In the genomic region with DNA sequence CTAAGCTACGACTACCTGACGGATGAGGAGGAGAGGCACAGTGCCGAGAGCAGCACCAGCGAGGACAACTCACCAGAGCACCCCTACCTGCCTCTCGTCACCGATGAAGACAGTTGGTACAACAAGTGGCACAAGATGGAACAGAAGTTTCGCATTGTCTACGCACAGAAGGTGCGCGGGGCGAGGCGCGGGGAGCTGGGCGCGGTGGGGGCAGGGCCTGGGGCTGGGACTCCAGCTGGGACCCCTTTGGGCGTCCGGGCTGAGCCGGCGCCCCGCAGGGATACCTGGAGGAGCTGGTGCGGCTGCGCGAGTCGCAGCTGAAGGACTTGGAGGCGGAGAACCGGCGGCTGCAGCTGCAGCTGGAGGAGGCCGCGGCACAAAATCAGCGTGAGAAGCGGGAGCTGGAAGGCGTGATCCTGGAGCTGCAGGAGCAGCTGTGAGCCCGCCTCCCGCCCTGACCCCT, we compare ENCODE assay signal across 9 mouse cellular contexts. TPM values are rescaled to one million over a fixed set of nuclear protein-coding genes. Genes with fewer than 3 reads are reported as not detected.
DNase-seq lines count a peak whose midpoint lies in the region; ATAC-seq lines count a peak whose summit lies in the region.
"Had no signal": no experiment of that assay in that cellular context is flagged by ENCODE, and none has a peak within 500 bp of the region (broad histone marks: within the 10 kb centered on the region; RNA-seq: fewer than 3 reads in every experiment).

No protein-coding gene starts in this region.

- 0 out of 2 replicates have a peak overlapping the region, but pooled peaks have one; percentile 10 for H3K27ac ChIP-seq in midbrain, embryonic 12.5 days (replicated peaks)
- no peak overlapping the region for H3K27ac ChIP-seq in midbrain, embryonic 16.5 days (ENCODE audit: low read length)
- no peak overlapping the region for H3K27ac ChIP-seq in intestine, embryonic 14.5 days (ENCODE audit: low read depth)
- H3K27ac ChIP-seq in neural tube, embryonic 15.5 days (replicated peaks) = no peak overlapping the region

- H3K9ac ChIP-seq in midbrain, embryonic 12.5 days (replicated peaks) = no peak overlapping the region
- no peak overlapping the region for H3K9ac ChIP-seq in midbrain, embryonic 16.5 days (ENCODE audit: low read depth, low read length)
- no peak overlapping the region for H3K9ac ChIP-seq in intestine, embryonic 14.5 days (ENCODE audit: low read length)
- 0 out of 2 replicates have a peak overlapping the region, but pooled peaks have one; percentile 10 for H3K9ac ChIP-seq in neural tube, embryonic 15.5 days (replicated peaks)

- intact Hi-C loops in gastrocnemius, postnatal 36 days (cut with DNase I) = no loop called here

- peak overlapping the region; percentile 18; the same call in 1 of the 2 replicates for H3K4me3 ChIP-seq in midbrain, embryonic 12.5 days
- H3K4me3 ChIP-seq in midbrain, embryonic 16.5 days (ENCODE audit: low read depth, low read length) = no peak overlapping the region
- H3K4me3 ChIP-seq in intestine, embryonic 14.5 days (ENCODE audit: low read depth, low read length) = peak overlapping the region; percentile 24; the same call in 1 of the 2 replicates
- 0 out of 2 replicates have a peak overlapping the region, but pooled peaks have one; percentile 4 for H3K4me3 ChIP-seq in neural tube, embryonic 15.5 days (replicated peaks)

- H3K9me3 ChIP-seq in midbrain, embryonic 12.5 days = no peaks in the 10 kb centered on the region
- no peaks in the 10 kb centered on the region for H3K9me3 ChIP-seq in midbrain, embryonic 16.5 days (replicated peaks; ENCODE audit: control insufficient read depth, low read length, poor library complexity, severe bottlenecking)
- H3K9me3 ChIP-seq in intestine, embryonic 14.5 days (ENCODE audit: control insufficient read depth, low read length) = no peaks in the 10 kb centered on the region
- no peaks in the 10 kb centered on the region for H3K9me3 ChIP-seq in neural tube, embryonic 15.5 days (replicated peaks)
- H3K9me3 ChIP-seq: G1E had no signal

- 2% methylated on average over 33 of the region's 34 CpGs for WGBS in midbrain, embryonic 12.5 days
- WGBS in midbrain, embryonic 16.5 days = 7% methylated on average over 34 of the region's 34 CpGs
- 2% methylated on average over 34 of the region's 34 CpGs for WGBS in intestine, embryonic 14.5 days
- 7% methylated on average over 34 of the region's 34 CpGs for WGBS in neural tube, embryonic 15.5 days

- peaks cover 62% of the 10 kb centered on the region for H3K36me3 ChIP-seq in midbrain, embryonic 12.5 days
- H3K36me3 ChIP-seq in midbrain, embryonic 16.5 days (ENCODE audit: control insufficient read depth, insufficient read depth, low read length) = peaks cover 27% of the 10 kb centered on the region
- peaks cover 30% of the 10 kb centered on the region for H3K36me3 ChIP-seq in intestine, embryonic 14.5 days (ENCODE audit: control insufficient read depth, insufficient read depth, low read length)
- H3K36me3 ChIP-seq in neural tube, embryonic 15.5 days = peaks cover 57% of the 10 kb centered on the region

- ATAC-seq in midbrain, embryonic 12.5 days (ENCODE audit: low FRiP score, low read depth) = no peak
- no peak for ATAC-seq in midbrain, embryonic 16.5 days
- no peak; the same call in 1 of the 2 replicates for ATAC-seq in intestine, embryonic 14.5 days (replicated peaks; ENCODE audit: low FRiP score, low TSS enrichment, low read depth)
- no peak for ATAC-seq in neural tube, embryonic 15.5 days (ENCODE audit: low FRiP score)

- peaks cover 38% of the 10 kb centered on the region for H3K27me3 ChIP-seq in midbrain, embryonic 12.5 days
- H3K27me3 ChIP-seq in midbrain, embryonic 16.5 days (ENCODE audit: control insufficient read depth, insufficient read depth, low read depth, low read length) = no peaks in the 10 kb centered on the region
- peaks cover 48% of the 10 kb centered on the region for H3K27me3 ChIP-seq in intestine, embryonic 14.5 days (replicated peaks; ENCODE audit: control insufficient read depth, insufficient read depth, low read length)
- H3K27me3 ChIP-seq in neural tube, embryonic 15.5 days (replicated peaks) = 0 out of 2 replicates have a peak, but pooled peaks cover 4% of the 10 kb centered on the region

- DNase-seq in gastrocnemius, postnatal 10 days = peak; percentile 42
- DNase-seq in gastrocnemius, postnatal 36 days = no peak
- no peak for DNase-seq in intestine, embryonic 14.5 days (ENCODE audit: low spot score)
- no peak for DNase-seq in spleen, postnatal 36 days (ENCODE audit: low spot score in 2 of 2)
- DNase-seq in ovary, postnatal 36 days (ENCODE audit: low spot score) = no peak

- peaks cover 58% of the 10 kb centered on the region for H3K4me1 ChIP-seq in midbrain, embryonic 12.5 days
- H3K4me1 ChIP-seq in midbrain, embryonic 16.5 days (ENCODE audit: control insufficient read depth, insufficient read depth, low read length) = peaks cover 34% of the 10 kb centered on the region
- H3K4me1 ChIP-seq in intestine, embryonic 14.5 days (replicated peaks; ENCODE audit: control insufficient read depth, insufficient read depth, low read length) = no peaks in the 10 kb centered on the region
- H3K4me1 ChIP-seq in neural tube, embryonic 15.5 days = peaks cover 57% of the 10 kb centered on the region

- H3K4me2 ChIP-seq in midbrain, embryonic 12.5 days (replicated peaks) = peak overlapping the region; percentile 36
- H3K4me2 ChIP-seq in midbrain, embryonic 16.5 days (ENCODE audit: low read length) = no peak overlapping the region
- peak overlapping the region; percentile 51 for H3K4me2 ChIP-seq in intestine, embryonic 14.5 days (ENCODE audit: low read length)
- H3K4me2 ChIP-seq in neural tube, embryonic 15.5 days = peak overlapping the region; percentile 23; the same call in 1 of the 2 replicates

RNA-seq across cellular contexts. Expression of a gene that starts 6.4 kb away (rescaled TPM):
- total RNA-seq in gastrocnemius, postnatal 10 days (2021) = 1 to 10 TPM in 1 of 2 experiments, under 1 TPM in 1; 0.87 to 1.9 TPM
- not detected for total RNA-seq in gastrocnemius, postnatal 36 days (2021)
- polyA plus RNA-seq in midbrain, embryonic 12.5 days (2016; fragmentation: Nextera tagmentation; extraction: Ambion mirVana) = 117 and 133 TPM in 2 replicates
- polyA plus RNA-seq in midbrain, embryonic 16.5 days (2015; fragmentation: Nextera tagmentation; extraction: Ambion mirVana) = 151 and 155 TPM in 2 replicates
- 7.6 and 10.0 TPM in 2 replicates for polyA plus RNA-seq in intestine, embryonic 14.5 days (2014; fragmentation: Nextera tagmentation; extraction: Ambion mirVana)
- 111 and 138 TPM in 2 replicates for polyA plus RNA-seq in neural tube, embryonic 15.5 days (2015; fragmentation: Nextera tagmentation; extraction: Ambion mirVana)
- polyA plus RNA-seq: G1E had no signal

RNA-seq across cellular contexts. Expression of a gene that starts 8.1 kb away (rescaled TPM):
- total RNA-seq in gastrocnemius, postnatal 10 days (2021) = 10 to 100 TPM; 51.7 to 53.5 TPM
- total RNA-seq in gastrocnemius, postnatal 36 days (2021) = 10 to 100 TPM; 56.2 to 64.3 TPM
- 163 and 173 TPM in 2 replicates for polyA plus RNA-seq in midbrain, embryonic 12.5 days (2016; fragmentation: Nextera tagmentation; extraction: Ambion mirVana)
- 144 and 150 TPM in 2 replicates for polyA plus RNA-seq in midbrain, embryonic 16.5 days (2015; fragmentation: Nextera tagmentation; extraction: Ambion mirVana)
- polyA plus RNA-seq in intestine, embryonic 14.5 days (2014; fragmentation: Nextera tagmentation; extraction: Ambion mirVana) = 281 and 296 TPM in 2 replicates
- 161 and 175 TPM in 2 replicates for polyA plus RNA-seq in neural tube, embryonic 15.5 days (2015; fragmentation: Nextera tagmentation; extraction: Ambion mirVana)

RNA-seq across cellular contexts. Expression of a gene that starts 30.5 kb away (rescaled TPM):
- 10 to 100 TPM; 81.6 to 93.6 TPM for total RNA-seq in gastrocnemius, postnatal 10 days (2021)
- total RNA-seq in gastrocnemius, postnatal 36 days (2021) = 10 to 100 TPM; 23.5 to 24.8 TPM
- polyA plus RNA-seq in midbrain, embryonic 12.5 days (2016; fragmentation: Nextera tagmentation; extraction: Ambion mirVana) = 67.0 and 82.7 TPM in 2 replicates
- polyA plus RNA-seq in midbrain, embryonic 16.5 days (2015; fragmentation: Nextera tagmentation; extraction: Ambion mirVana) = 65.2 and 75.8 TPM in 2 replicates
- 115 and 116 TPM in 2 replicates for polyA plus RNA-seq in intestine, embryonic 14.5 days (2014; fragmentation: Nextera tagmentation; extraction: Ambion mirVana)
- 92.1 and 96.3 TPM in 2 replicates for polyA plus RNA-seq in neural tube, embryonic 15.5 days (2015; fragmentation: Nextera tagmentation; extraction: Ambion mirVana)

RNA-seq across cellular contexts. Expression of a gene that starts 33.6 kb away (rescaled TPM):
- 10 to 100 TPM in 1 of 2 experiments, 1 to 10 TPM in 1; 2.1 to 10.7 TPM for total RNA-seq in gastrocnemius, postnatal 10 days (2021)
- total RNA-seq in gastrocnemius, postnatal 36 days (2021) = under 1 TPM in 1 of 2 experiments, not detected in 1; 0.31 TPM
- 26.7 and 30.4 TPM in 2 replicates for polyA plus RNA-seq in midbrain, embryonic 12.5 days (2016; fragmentation: Nextera tagmentation; extraction: Ambion mirVana)
- 2.3 and 3.5 TPM in 2 replicates for polyA plus RNA-seq in midbrain, embryonic 16.5 days (2015; fragmentation: Nextera tagmentation; extraction: Ambion mirVana)
- polyA plus RNA-seq in intestine, embryonic 14.5 days (2014; fragmentation: Nextera tagmentation; extraction: Ambion mirVana) = 1.8 and 2.8 TPM in 2 replicates
- polyA plus RNA-seq in neural tube, embryonic 15.5 days (2015; fragmentation: Nextera tagmentation; extraction: Ambion mirVana) = 2.5 and 3.5 TPM in 2 replicates

RNA-seq across cellular contexts. Expression of a gene that starts 47.8 kb away (rescaled TPM):
- 10 to 100 TPM; 11.7 to 12.3 TPM for total RNA-seq in gastrocnemius, postnatal 10 days (2021)
- total RNA-seq in gastrocnemius, postnatal 36 days (2021) = 1 to 10 TPM; 1.4 to 1.6 TPM
- 17.6 and 18.0 TPM in 2 replicates for polyA plus RNA-seq in midbrain, embryonic 12.5 days (2016; fragmentation: Nextera tagmentation; extraction: Ambion mirVana)
- 18.1 and 20.5 TPM in 2 replicates for polyA plus RNA-seq in midbrain, embryonic 16.5 days (2015; fragmentation: Nextera tagmentation; extraction: Ambion mirVana)
- polyA plus RNA-seq in intestine, embryonic 14.5 days (2014; fragmentation: Nextera tagmentation; extraction: Ambion mirVana) = 4.5 and 4.7 TPM in 2 replicates
- polyA plus RNA-seq in neural tube, embryonic 15.5 days (2015; fragmentation: Nextera tagmentation; extraction: Ambion mirVana) = 23.8 and 28.3 TPM in 2 replicates

Comparison
In these comparisons a context has a peak if more than half of its experiments do, and no peak if none do; other contexts are left out.
1. RNA of a gene that starts 6.4 kb away (polyA plus RNA-seq): 151 to 155 TPM in midbrain, embryonic 16.5 days, 111 to 138 TPM in neural tube, embryonic 15.5 days and 117 to 133 TPM in midbrain, embryonic 12.5 days; 7.6 to 10.0 TPM in intestine, embryonic 14.5 days; every median in the first group is over 10 times any median in the second.